Mouse (Mus musculus) ovary, postnatal 14 days (tissue): ENCODE data around the gene Pax1.

Experiments used
- DNase-seq: peaks from one replicate; pipeline ENCODE4 v3.0.0; 2022; ENCODE audit warnings: low spot score

Pax1 gene

DNA sequence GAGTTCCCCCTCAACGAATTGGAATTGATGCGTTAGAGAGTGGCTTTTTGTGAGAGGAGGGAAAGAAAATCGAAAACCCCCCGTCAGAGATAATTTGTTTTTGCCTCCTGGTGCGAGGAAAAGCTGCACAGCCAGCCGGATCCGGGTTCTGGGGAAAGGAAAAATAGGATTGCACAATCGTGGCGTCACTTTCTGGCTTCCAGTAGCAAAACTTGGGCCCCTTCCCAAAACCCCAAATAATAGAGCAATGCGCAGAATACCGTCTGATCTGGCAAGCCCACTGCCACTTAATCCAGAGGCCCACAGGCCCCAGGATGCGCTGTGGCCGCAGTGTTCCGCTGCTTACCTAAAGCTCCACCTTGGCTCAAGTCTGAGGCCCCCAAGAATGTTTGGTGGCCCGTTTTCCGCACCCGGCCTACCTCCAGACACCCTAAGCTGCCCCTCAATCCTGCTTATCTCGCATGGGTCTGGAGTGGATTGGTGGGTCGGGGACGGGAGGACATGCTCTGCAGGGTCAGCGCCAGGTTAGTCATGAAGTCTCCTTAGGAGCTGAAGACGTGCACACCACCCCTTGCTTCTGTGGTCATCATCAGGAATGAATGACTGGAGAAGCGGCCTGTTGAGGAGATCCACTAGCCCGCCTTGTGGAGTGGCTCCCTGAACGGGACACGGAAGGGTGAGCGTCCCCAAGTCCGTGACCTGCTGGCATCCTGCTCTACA is 11.4 kb downstream of the Pax1 start:
- DNase-seq: no peak

DNA sequence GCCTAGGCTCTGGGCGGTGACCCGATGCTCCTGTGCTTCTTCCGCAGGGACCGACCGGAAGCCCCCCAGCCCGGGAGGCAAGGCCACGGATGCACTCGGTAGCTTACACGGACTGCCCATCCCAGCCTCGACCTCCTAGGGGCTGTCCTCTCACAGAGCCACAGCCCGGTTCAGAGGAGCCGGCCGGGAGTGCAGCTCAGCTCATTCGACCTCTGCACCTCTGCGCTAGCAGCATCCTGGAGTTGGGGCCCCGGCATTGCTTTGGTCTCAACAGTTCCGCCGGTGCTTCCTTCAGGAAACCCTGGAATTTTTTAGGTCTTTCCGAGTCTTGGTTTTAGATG is 11.9 kb downstream of the Pax1 start:
- no peak for DNase-seq

- DNase-seq: no peak
These were observed 12.5 kb downstream of the Pax1 start for GRCm38 (mm10) chr2:147374245-147374644.

DNA sequence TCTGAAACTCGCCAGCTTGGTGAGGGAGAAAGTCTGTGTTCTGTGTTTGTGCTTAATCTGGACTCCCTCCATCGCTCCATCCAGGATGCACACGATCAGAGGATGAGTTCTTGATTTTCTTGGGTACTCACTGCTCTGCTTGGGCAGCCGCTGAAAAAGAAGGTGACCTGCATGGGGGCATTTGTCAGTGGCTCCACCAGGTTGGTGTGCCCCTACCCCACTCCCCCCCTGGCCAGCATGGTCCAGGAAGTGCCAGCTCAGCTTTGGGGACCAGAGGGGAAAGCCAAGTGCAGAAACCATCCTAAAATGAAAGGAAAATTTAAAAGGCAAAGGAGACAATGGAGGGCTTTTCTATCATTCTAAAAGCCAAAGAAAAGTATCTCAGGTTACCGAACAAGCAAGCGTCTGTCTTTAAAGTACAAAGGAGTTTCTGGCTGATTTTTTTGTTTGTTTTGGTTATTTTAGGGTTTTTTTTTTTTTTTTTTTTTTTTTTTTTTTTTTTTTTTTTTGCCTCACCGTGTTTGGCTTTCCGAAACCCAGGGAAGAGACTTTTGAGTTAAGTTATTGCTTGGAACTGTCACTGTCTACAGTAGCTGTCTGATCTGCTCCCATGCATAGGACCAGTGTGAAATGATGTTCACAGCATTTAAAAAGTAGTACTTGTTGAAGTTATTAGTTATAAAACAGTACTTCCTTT is 13.4 kb downstream of the Pax1 start:
- no peak for DNase-seq

- DNase-seq: no peak
These were observed 17.2 kb downstream of the Pax1 start for GRCm38 (mm10) chr2:147378934-147379333.

DNA sequence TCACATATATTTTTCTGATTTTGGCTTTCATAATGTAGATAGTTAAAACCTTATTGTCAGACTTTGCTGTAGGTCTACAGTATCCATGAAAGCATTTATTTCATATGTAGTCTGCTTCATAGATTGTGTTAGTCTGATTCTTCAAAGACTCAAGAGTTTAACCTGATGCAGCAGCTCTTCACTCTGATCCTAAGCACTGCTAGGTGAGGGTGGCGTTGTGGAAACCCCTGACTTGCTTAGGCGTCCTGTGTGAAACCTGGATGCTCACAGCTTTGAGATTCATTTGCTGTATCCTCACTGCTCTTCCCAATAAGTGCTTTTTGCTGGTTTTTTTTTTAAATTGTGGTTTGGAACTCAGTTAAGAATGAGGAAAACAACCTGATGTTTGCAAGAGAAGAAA is 21.6 kb downstream of the Pax1 start:
- DNase-seq: no peak

- DNase-seq: no peak
These were observed 25.2 kb downstream of the Pax1 start for GRCm38 (mm10) chr2:147386949-147387348.

- DNase-seq: no peak
These were observed 47.6 kb downstream of the Pax1 start for GRCm38 (mm10) chr2:147409323-147409722.

DNA sequence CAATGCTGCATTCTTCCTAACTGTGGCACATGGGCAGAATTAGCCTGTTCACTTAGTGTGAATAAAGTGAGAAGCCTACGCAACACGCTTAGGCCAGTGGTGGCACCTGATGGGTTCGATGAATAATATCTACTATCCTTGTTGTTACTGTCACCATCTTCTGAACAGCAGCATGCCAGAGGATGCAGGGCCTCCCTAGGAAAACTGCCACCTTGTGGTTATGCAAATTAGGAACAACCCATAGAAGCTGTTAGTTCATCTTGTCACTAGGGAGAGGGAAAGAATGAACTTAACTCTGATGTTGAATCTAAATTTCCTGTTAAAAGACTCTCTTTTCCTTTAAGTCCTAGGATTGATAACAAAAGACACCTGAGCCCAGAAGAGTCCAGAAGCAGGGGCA is 53.3 kb downstream of the Pax1 start:
- no peak for DNase-seq

- no peak for DNase-seq
These were observed 63.0 kb downstream of the Pax1 start for GRCm38 (mm10) chr2:147424582-147425255.

DNA sequence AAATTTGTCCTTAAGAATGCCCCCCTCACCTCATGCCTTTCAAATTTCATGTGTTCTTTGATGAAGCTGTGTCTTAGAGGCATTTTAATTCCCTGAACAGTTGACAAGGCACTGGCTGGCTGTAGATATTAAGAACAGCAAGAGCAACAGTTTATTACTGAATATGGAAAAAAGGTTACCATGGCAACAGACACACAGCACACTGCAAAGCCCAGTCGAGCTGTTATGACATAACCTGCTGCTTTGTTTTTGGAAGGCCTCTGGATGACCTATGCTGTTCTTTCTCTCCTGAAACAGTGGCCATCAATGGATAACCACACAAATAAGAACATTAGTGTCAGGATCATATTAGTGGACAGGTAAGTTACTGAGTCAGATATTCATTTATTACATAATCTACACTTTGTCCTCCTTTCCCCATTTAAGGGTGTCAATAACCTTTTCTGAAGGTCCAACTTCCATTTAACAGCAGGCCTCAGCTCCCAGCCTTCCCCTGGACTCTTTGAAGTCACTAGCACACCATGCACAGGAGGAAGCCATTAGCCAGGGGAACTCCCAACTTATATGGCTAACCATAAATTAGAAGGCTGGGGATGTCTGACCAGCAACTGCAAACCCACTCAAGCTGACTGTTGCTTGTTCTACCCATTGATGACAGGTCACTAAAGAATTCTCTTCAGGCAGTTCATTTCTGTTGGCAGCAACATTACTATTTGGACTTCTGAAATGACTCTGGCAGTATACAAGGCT is 68.1 kb downstream of the Pax1 start:
- no peak for DNase-seq

DNA sequence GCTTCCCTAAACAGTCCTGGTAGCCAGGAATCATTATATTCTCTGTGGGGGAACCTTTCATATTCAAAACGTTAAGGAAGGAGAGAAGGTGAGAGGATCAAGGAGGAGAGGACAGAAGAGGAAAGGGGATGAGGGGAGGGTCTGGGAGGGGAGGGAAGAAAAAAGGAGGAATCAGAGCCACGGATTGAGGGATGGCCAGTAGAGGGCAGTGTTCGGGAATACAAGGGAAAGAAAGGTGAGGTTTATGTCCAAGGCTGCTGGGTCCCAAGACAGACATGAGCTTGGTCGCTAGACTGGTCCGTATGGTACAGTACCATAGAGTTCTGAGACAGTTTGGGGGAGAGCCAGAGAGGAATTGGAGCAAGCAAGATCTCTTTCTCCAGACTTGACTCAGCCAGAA is 71.4 kb downstream of the Pax1 start:
- peak; percentile 20 for DNase-seq
